Mouse (Mus musculus) testis, adult 2 months (tissue): ENCODE results near the gene Olfr652. TPM values are rescaled to one million over a fixed set of nuclear protein-coding genes. Genes with fewer than 3 reads are reported as not detected.

Experiments used
- H3K27ac ChIP-seq: fragments of 200-500 bp; 2 replicates; pipeline ENCODE4 v1.5.1; 2012; ENCODE audit warnings: low read depth, low read length; ENCODE audit not compliant: control insufficient read depth, insufficient read depth
- H3K27me3 ChIP-seq: fragments of 200-500 bp; 2 replicates; pipeline ENCODE4 v1.6.1; 2012; ENCODE audit warnings: mild to moderate bottlenecking, low read length, moderate library complexity; ENCODE audit not compliant: control insufficient read depth, insufficient read depth
- H3K36me3 ChIP-seq: fragments of 200-500 bp; 2 replicates; pipeline ENCODE4 v1.6.1; 2012; ENCODE audit warnings: mild to moderate bottlenecking, low read length; ENCODE audit not compliant: control insufficient read depth, insufficient read depth
- H3K4me1 ChIP-seq: fragments of 200-500 bp; 2 replicates; pipeline ENCODE4 v1.6.1; 2012; ENCODE audit warnings: low read length; ENCODE audit not compliant: control insufficient read depth, insufficient read depth
- H3K4me3 ChIP-seq: fragments of 200-500 bp; 2 replicates; pipeline ENCODE4 v1.5.1; 2012; ENCODE audit warnings: low read depth, mild to moderate bottlenecking, low read length, moderate library complexity, mixed read lengths; ENCODE audit not compliant: control insufficient read depth
- CTCF ChIP-seq: fragments of 200-500 bp; IDR thresholded peaks from 2 replicates; pipeline ENCODE4 v1.5.1; 2012; ENCODE audit warnings: low read depth, mild to moderate bottlenecking, inconsistent platforms, low read length, moderate library complexity; ENCODE audit not compliant: control insufficient read depth, insufficient read depth, insufficient replicate concordance
- POLR2A ChIP-seq: fragments of 200-500 bp; IDR thresholded peaks from 2 replicates; pipeline ENCODE4 v1.6.1; 2012; ENCODE audit warnings: low read depth, mild to moderate bottlenecking, inconsistent platforms, low read length, moderate library complexity; ENCODE audit not compliant: control insufficient read depth
- polyA plus RNA-seq: library from polyadenylated mRNA; depleted of rRNA; stranded (reverse); fragments of >200 nt; gene quantifications from 2 replicates; pipeline ENCODE4 v1.2.3, GENCODE M21; 2012; rRNA removed

Gene Olfr652
- polyA plus RNA-seq = 0.20 TPM in 1 of 2 replicates, not detected in the other

- Histone ChIP-seq H3K27ac (no peak within 1 kb of the TSS), H3K4me1 (no peaks in the 10 kb centered on the region), H3K4me3 (no peak within 1 kb of the TSS), H3K36me3 (no peaks in the 10 kb centered on the region), H3K27me3 (no peaks in the 10 kb centered on the region)
- no peak for TF ChIP-seq POLR2A
- no peak for TF ChIP-seq CTCF
Observed at GRCm38 (mm10) chr7:104560601-104561000, at the start of gene Olfr652. Gene Olfr652, plus strand, starts transcription at chr7:104560901.

GRCm38 (mm10) chr7:104549833-104550232 lies 10.9 kb upstream of the Olfr652 start, which contains the start of gene Olfr651:
Gene Olfr651, plus strand, starts transcription at chr7:104550133.
- H3K4me3 ChIP-seq = no peak within 1 kb of the TSS
- H3K27me3 ChIP-seq = no peaks in the 10 kb centered on the region
- no peaks in the 10 kb centered on the region for H3K4me1 ChIP-seq
- no peak for TF ChIP-seq POLR2A
- no peak for TF ChIP-seq CTCF
- no peak within 1 kb of the TSS for H3K27ac ChIP-seq
- H3K36me3 ChIP-seq = no peaks in the 10 kb centered on the region

- H3K36me3 ChIP-seq = no peaks in the 10 kb centered on the region
- no peaks in the 10 kb centered on the region for H3K27me3 ChIP-seq
- no peaks in the 10 kb centered on the region for H3K4me1 ChIP-seq
- no peak overlapping the region for H3K27ac ChIP-seq
- TF ChIP-seq POLR2A (no peak), CTCF (no peak)
- H3K4me3 ChIP-seq = no peak overlapping the region
Observed at GRCm38 (mm10) chr7:104552700-104553099, 8.0 kb upstream of the Olfr652 start.

- H3K4me3 ChIP-seq = no peak within 1 kb of the TSS
- no peaks in the 10 kb centered on the region for H3K4me1 ChIP-seq
- no peaks in the 10 kb centered on the region for H3K36me3 ChIP-seq
- H3K27me3 ChIP-seq = no peaks in the 10 kb centered on the region
- TF ChIP-seq POLR2A = no peak
- TF ChIP-seq CTCF = no peak
- no peak within 1 kb of the TSS for H3K27ac ChIP-seq
Observed at GRCm38 (mm10) chr7:104577014-104577413, 16.3 kb downstream of the Olfr652 start, which contains the start of gene Olfr653. Gene Olfr653, plus strand, starts transcription at chr7:104577314.

GRCm38 (mm10) chr7:104580846-104581245 lies 20.1 kb downstream of the Olfr652 start:
- no peaks in the 10 kb centered on the region for H3K36me3 ChIP-seq
- H3K27me3 ChIP-seq = no peaks in the 10 kb centered on the region
- no peaks in the 10 kb centered on the region for H3K4me1 ChIP-seq
- no peak overlapping the region for H3K4me3 ChIP-seq
- no peak for TF ChIP-seq POLR2A
- no peak for TF ChIP-seq CTCF
- H3K27ac ChIP-seq = no peak overlapping the region

- no peak for TF ChIP-seq CTCF
- TF ChIP-seq POLR2A = no peak
- H3K4me3 ChIP-seq = no peak overlapping the region
- no peaks in the 10 kb centered on the region for H3K27me3 ChIP-seq
- no peaks in the 10 kb centered on the region for H3K36me3 ChIP-seq
- H3K27ac ChIP-seq = no peak overlapping the region
- no peaks in the 10 kb centered on the region for H3K4me1 ChIP-seq
Observed at GRCm38 (mm10) chr7:104581429-104581828, 20.7 kb downstream of the Olfr652 start.

- H3K36me3 ChIP-seq = no peaks in the 10 kb centered on the region
- H3K4me1 ChIP-seq = no peaks in the 10 kb centered on the region
- no peak for TF ChIP-seq POLR2A
- TF ChIP-seq CTCF = no peak
- H3K27ac ChIP-seq = no peak within 1 kb of the TSS
- no peaks in the 10 kb centered on the region for H3K27me3 ChIP-seq
- H3K4me3 ChIP-seq = no peak within 1 kb of the TSS
Observed at GRCm38 (mm10) chr7:104586725-104587124, 26.0 kb downstream of the Olfr652 start, which contains the start of gene Olfr654. Gene Olfr654, plus strand, starts transcription at chr7:104587025.
